Mouse (Mus musculus): ENCODE results near the gene Rnpep.
"Not testable (repeated sequence)": the region's sequence is repeated elsewhere in the genome, so short reads cannot be mapped to it uniquely, and the experiment has no call there.

DNA sequence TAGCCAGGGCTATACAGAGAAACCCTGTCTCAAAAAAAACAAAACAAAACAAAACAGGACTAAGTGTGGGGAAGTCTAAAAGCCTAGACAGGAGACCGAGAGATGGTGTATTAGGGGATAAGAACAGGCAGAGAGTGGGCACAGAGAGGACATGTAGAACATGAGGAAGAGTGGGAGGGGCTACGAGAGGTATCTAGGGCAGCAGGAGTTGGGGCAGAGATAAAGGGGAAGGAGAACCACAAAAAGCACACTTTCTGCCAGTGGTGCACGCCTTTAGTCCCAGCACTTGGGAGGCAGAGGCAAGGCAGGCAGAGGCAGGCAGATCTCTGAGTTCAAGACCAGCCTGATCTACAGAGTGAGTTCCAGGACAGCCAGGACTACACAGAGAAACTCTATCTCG is 43.7 kb downstream of the Rnpep start:
- TF ChIP-seq POLR2A (IDR thresholded peaks at IDR 0.05; ENCODE audit: extremely low read depth, insufficient read depth, low read length); CTCF (IDR thresholded peaks at IDR 0.05; ENCODE audit: low read depth, low read length): not testable (repeated sequence)
